Mouse (Mus musculus) ES-Bruce4 (cell line): ENCODE data around the gene Abhd17b. TPM values are rescaled to one million over a fixed set of nuclear protein-coding genes. Genes with fewer than 3 reads are reported as not detected.

Source experiments
- H3K27ac ChIP-seq: 2 replicates; pipeline ENCODE4 v1.5.1; 2012; ENCODE audit warnings: low read length, inconsistent platforms; ENCODE audit not compliant: insufficient read depth
- H3K27me3 ChIP-seq: 2 replicates; pipeline ENCODE4 v1.6.1; 2012; ENCODE audit warnings: mild to moderate bottlenecking, low read length, inconsistent platforms; ENCODE audit not compliant: control insufficient read depth, poor library complexity, insufficient read depth, severe bottlenecking
- H3K36me3 ChIP-seq: 2 replicates; pipeline ENCODE4 v1.6.1; 2012; ENCODE audit warnings: inconsistent platforms, mild to moderate bottlenecking, low read length, moderate library complexity; ENCODE audit not compliant: control insufficient read depth, poor library complexity, insufficient read depth, severe bottlenecking
- H3K4me1 ChIP-seq: one replicate; pipeline ENCODE4 v1.8.1; 2011; ENCODE audit warnings: low read length; ENCODE audit not compliant: control insufficient read depth, insufficient read depth
- H3K4me3 ChIP-seq: 2 replicates; pipeline ENCODE4 v1.5.1; 2011; ENCODE audit warnings: low read depth, mild to moderate bottlenecking, low read length
- H3K9ac ChIP-seq: 2 replicates; pipeline ENCODE4 v1.6.1; 2012; ENCODE audit warnings: low read depth, mild to moderate bottlenecking, inconsistent platforms; ENCODE audit not compliant: poor library complexity, severe bottlenecking
- H3K9me3 ChIP-seq: replicated peaks from 2 replicates; pipeline ENCODE4 v1.6.1; 2012; ENCODE audit warnings: mild to moderate bottlenecking, low read length, inconsistent platforms; ENCODE audit not compliant: control insufficient read depth, poor library complexity, insufficient read depth, severe bottlenecking
- CTCF ChIP-seq: IDR thresholded peaks from one replicate; pipeline ENCODE4 v1.8.1; 2011; ENCODE audit warnings: low read depth, low read length
- EP300 ChIP-seq: IDR thresholded peaks from 2 replicates; pipeline ENCODE4 v1.6.1; 2011; ENCODE audit warnings: low read depth, low read length; ENCODE audit not compliant: insufficient read depth
- POLR2A ChIP-seq: IDR thresholded peaks from one replicate; pipeline ENCODE4 v1.8.1; 2011; ENCODE audit warnings: low read length; ENCODE audit not compliant: insufficient read depth
- polyA plus RNA-seq: library from polyadenylated mRNA; stranded (reverse); fragments of >200 nt; gene quantifications from 2 replicates; pipeline ENCODE4 v1.2.4, GENCODE M21; 2011; ENCODE audit warnings: low read depth; ENCODE audit not compliant: missing spikeins, insufficient read depth, insufficient read length

The Abhd17b gene
- polyA plus RNA-seq, 1 experiment: 36.7 TPM

GRCm38 (mm10) chr19:21660734-21661133 is 7.7 kb downstream of the Abhd17b start:
- Histone ChIP-seq H3K4me3 (no peak overlapping the region), H3K9me3 (0 out of 2 replicates have a peak, but pooled peaks cover 2% of the 10 kb centered on the region), H3K4me1 (no peaks in the 10 kb centered on the region), H3K27ac (no peak overlapping the region), H3K36me3 (no peaks in the 10 kb centered on the region), H3K27me3 (no peaks in the 10 kb centered on the region), H3K9ac (no peak overlapping the region)
- TF ChIP-seq CTCF: no peak
- TF ChIP-seq EP300: no peak
- no peak for TF ChIP-seq POLR2A

DNA sequence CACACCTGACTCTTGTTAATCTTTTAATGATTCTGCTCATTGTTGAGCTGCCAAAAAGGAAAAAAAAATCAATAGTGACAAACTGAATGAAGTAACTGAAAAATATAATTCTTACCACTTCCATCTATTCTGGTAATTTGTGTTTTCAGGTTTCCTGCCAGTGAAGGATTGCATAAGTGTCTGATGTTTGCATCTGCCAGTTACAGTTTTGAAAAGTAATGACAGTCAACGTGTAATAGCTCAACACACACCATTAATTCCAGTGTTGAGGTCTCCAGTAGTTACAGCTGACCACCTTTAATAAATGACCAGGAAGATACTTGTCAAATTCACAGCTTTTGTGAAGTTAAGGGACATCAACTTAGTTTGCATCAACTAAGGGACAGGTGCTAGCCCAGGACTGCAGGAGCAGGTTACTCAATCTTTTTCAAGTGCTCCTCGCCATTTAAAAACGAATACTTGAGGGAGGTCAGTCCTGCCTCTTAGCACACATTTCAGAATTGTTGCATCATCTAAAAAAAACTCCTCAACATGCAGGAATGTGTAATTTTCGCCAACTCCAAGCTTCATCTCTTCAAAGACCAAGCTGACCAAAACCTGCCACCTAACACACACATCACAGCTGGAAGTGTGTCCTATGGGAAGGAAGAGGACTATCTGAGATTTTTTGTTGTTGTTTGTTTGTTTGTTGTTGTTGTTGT is 10.9 kb downstream of the Abhd17b start:
- no peaks in the 10 kb centered on the region for H3K4me1 ChIP-seq
- no peak overlapping the region for H3K4me3 ChIP-seq
- H3K9ac ChIP-seq: no peak overlapping the region
- TF ChIP-seq CTCF (no peak), POLR2A (no peak)
- H3K9me3 ChIP-seq: 0 out of 2 replicates have a peak, but pooled peaks cover 2% of the 10 kb centered on the region
- no peaks in the 10 kb centered on the region for H3K36me3 ChIP-seq
- H3K27me3 ChIP-seq: no peaks in the 10 kb centered on the region
- no peak overlapping the region for H3K27ac ChIP-seq

DNA sequence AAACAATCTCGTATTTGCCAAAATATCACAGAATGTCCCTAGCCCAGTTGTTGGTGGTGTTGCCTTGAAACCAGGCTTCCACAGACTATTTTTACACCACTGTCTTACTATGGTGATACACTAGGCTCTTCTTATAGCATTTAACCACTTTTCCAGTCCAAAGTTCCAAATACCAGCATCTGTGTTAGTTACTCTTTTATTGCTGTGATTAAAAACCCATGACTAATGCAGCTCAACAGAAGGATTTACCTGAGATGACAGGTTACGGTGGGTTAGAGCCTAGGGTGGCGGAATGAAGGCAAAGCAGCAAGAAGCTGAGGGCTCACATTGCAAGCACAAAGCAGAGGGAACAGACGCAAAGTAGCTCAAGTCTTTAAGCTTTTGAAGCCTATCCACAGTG is 16.7 kb downstream of the Abhd17b start:
- Histone ChIP-seq H3K9ac (no peak overlapping the region), H3K4me3 (no peak overlapping the region), H3K9me3 (no peaks in the 10 kb centered on the region), H3K4me1 (no peaks in the 10 kb centered on the region), H3K27me3 (no peaks in the 10 kb centered on the region), H3K36me3 (no peaks in the 10 kb centered on the region), H3K27ac (no peak overlapping the region)
- TF ChIP-seq CTCF (no peak), EP300 (no peak), POLR2A (no peak)

- TF ChIP-seq POLR2A (no peak), CTCF (no peak), EP300 (no peak)
- no peaks in the 10 kb centered on the region for H3K4me1 ChIP-seq
- H3K27me3 ChIP-seq: no peaks in the 10 kb centered on the region
- no peak overlapping the region for H3K27ac ChIP-seq
- peaks cover 5% of the 10 kb centered on the region; the same call in 1 of the 2 replicates for H3K36me3 ChIP-seq
- H3K9ac ChIP-seq: peak overlapping the region; percentile 35
- no peaks in the 10 kb centered on the region for H3K9me3 ChIP-seq
- peak overlapping the region; percentile 85 for H3K4me3 ChIP-seq
Observed at GRCm38 (mm10) chr19:21674354-21675096, 21.5 kb downstream of the Abhd17b start.

GRCm38 (mm10) chr19:21680091-21680490 is 27.1 kb downstream of the Abhd17b start:
- TF ChIP-seq CTCF (no peak), EP300 (no peak), POLR2A (no peak)
- H3K36me3 ChIP-seq: peaks cover 13% of the 10 kb centered on the region

DNA sequence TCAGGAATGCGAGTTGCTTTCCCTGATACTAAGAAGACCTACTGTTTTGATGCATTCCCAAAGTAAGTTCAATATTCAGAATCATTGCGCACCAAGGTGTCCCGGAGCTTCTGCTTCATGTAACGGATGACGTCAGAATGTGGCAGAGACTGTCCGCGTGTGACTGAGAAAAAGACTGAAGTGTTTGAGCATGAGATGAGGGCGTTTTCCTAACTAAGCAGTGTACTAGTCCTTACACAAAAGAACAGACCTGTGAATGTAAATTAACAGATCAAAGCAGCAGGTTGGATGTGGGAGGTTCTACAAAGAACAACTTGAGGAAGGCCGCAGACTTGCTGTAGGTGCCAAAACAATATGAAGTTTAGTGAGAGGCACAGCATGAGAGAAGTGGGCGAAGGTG is 28.0 kb downstream of the Abhd17b start:
- Histone ChIP-seq H3K9ac (no peak overlapping the region), H3K36me3 (peaks cover 13% of the 10 kb centered on the region), H3K27ac (no peak overlapping the region), H3K4me3 (no peak overlapping the region), H3K4me1 (no peaks in the 10 kb centered on the region), H3K9me3 (no peaks in the 10 kb centered on the region), H3K27me3 (no peaks in the 10 kb centered on the region)
- TF ChIP-seq EP300 (no peak), CTCF (no peak), POLR2A (no peak)

More at GRCm38 (mm10) chr19:21680091-21680490, 27.1 kb downstream of the Abhd17b start:
- Histone ChIP-seq H3K4me1 (no peaks in the 10 kb centered on the region), H3K4me3 (no peak overlapping the region), H3K9ac (no peak overlapping the region), H3K27ac (no peak overlapping the region), H3K27me3 (no peaks in the 10 kb centered on the region), H3K9me3 (no peaks in the 10 kb centered on the region)
